Mouse (Mus musculus): ENCODE data around the gene Terb1.

- no peak for TF ChIP-seq CTCF (IDR thresholded peaks at IDR 0.05; ENCODE audit: insufficient read depth, low read length)
- no peak for TF ChIP-seq POLR2A (IDR thresholded peaks at IDR 0.05; ENCODE audit: borderline replicate concordance, extremely low read depth, low read depth, low read length)
Measured at GRCm38 (mm10) chr8:104427703-104428102, 82.0 kb downstream of the Terb1 start.
